Mouse (Mus musculus): ENCODE results near the gene Ccr1. TPM values are rescaled to one million over a fixed set of nuclear protein-coding genes. Genes with fewer than 3 reads are reported as not detected.
"Not testable (repeated sequence)": the region's sequence is repeated elsewhere in the genome, so short reads cannot be mapped to it uniquely, and the experiment has no call there.

The Ccr1 gene
- polyA plus RNA-seq, 1 experiment from 2014 or later, result 1.0 TPM

- no CpG with 5 or more reads among the region's 3 CpGs for WGBS
- ATAC-seq (replicated peaks), result not testable (repeated sequence)
Measured at GRCm38 (mm10) chr9:123980858-123981475, 12.5 kb upstream of the Ccr1 start.

GRCm38 (mm10) chr9:123978308-123978707 lies 9.8 kb upstream of the Ccr1 start, which contains the start of gene Ccr1l1:
Gene Ccr1l1, minus strand, starts transcription at chr9:123978408.
- no peak for ATAC-seq (replicated peaks)
- WGBS, result 85% methylated on average over 1 of the region's 1 CpGs

More at GRCm38 (mm10) chr9:123980858-123981475, 12.5 kb upstream of the Ccr1 start:
- H3K9me3 ChIP-seq; H3K9ac ChIP-seq; H3K4me2 ChIP-seq; H3K27me3 ChIP-seq (replicated peaks); H3K4me3 ChIP-seq; H3K36me3 ChIP-seq (replicated peaks); H3K4me1 ChIP-seq; H3K27ac ChIP-seq: not testable (repeated sequence)

GRCm38 (mm10) chr9:123976876-123977663 lies 8.6 kb upstream of the Ccr1 start:
- no peak for ATAC-seq (replicated peaks)
- H3K4me3 ChIP-seq, result no peak overlapping the region
- no peak overlapping the region for H3K4me2 ChIP-seq
- H3K9ac ChIP-seq, result no peak overlapping the region
- H3K36me3 ChIP-seq (replicated peaks), result no peaks in the 10 kb centered on the region
- H3K27me3 ChIP-seq (replicated peaks), result no peaks in the 10 kb centered on the region
- H3K9me3 ChIP-seq, result no peaks in the 10 kb centered on the region
- H3K4me1 ChIP-seq, result no peaks in the 10 kb centered on the region
- 86% methylated on average over 9 of the region's 9 CpGs for WGBS
- no peak overlapping the region for H3K27ac ChIP-seq

More at GRCm38 (mm10) chr9:123978308-123978707, 9.8 kb upstream of the Ccr1 start, which contains the start of gene Ccr1l1:
- Histone ChIP-seq H3K27me3 (replicated peaks) (no peaks in the 10 kb centered on the region), H3K36me3 (replicated peaks) (no peaks in the 10 kb centered on the region), H3K27ac (no peak within 1 kb of the TSS), H3K4me2 (no peak within 1 kb of the TSS), H3K4me3 (no peak within 1 kb of the TSS), H3K9me3 (no peaks in the 10 kb centered on the region), H3K9ac (no peak within 1 kb of the TSS), H3K4me1 (no peaks in the 10 kb centered on the region)

- H3K9me3 ChIP-seq, result no peaks in the 10 kb centered on the region
- H3K9ac ChIP-seq, result no peak overlapping the region
- H3K4me1 ChIP-seq, result no peaks in the 10 kb centered on the region
- WGBS, result 70% methylated on average over 2 of the region's 2 CpGs
- H3K27me3 ChIP-seq (replicated peaks), result no peaks in the 10 kb centered on the region
- H3K36me3 ChIP-seq (replicated peaks), result no peaks in the 10 kb centered on the region
- no peak overlapping the region for H3K4me2 ChIP-seq
- no peak overlapping the region for H3K4me3 ChIP-seq
- no peak for ATAC-seq (replicated peaks)
- H3K27ac ChIP-seq, result no peak overlapping the region
Measured at GRCm38 (mm10) chr9:123975630-123976029, 7.1 kb upstream of the Ccr1 start.

GRCm38 (mm10) chr9:123966858-123967495 lies 1.5 kb downstream of the Ccr1 start:
- WGBS, result 93% methylated on average over 1 of the region's 4 CpGs
- ATAC-seq (replicated peaks); H3K27me3 ChIP-seq (replicated peaks); H3K9ac ChIP-seq; H3K4me3 ChIP-seq; H3K9me3 ChIP-seq; H3K27ac ChIP-seq; H3K4me1 ChIP-seq; H3K36me3 ChIP-seq (replicated peaks); H3K4me2 ChIP-seq: not testable (repeated sequence)

GRCm38 (mm10) chr9:123964776-123965175 lies 3.7 kb downstream of the Ccr1 start:
- ATAC-seq (replicated peaks), result no peak
- H3K4me2 ChIP-seq, result no peak overlapping the region
- H3K4me1 ChIP-seq, result no peaks in the 10 kb centered on the region
- no peaks in the 10 kb centered on the region for H3K27me3 ChIP-seq (replicated peaks)
- no peaks in the 10 kb centered on the region for H3K36me3 ChIP-seq (replicated peaks)
- H3K9me3 ChIP-seq, result no peaks in the 10 kb centered on the region
- no peak overlapping the region for H3K9ac ChIP-seq
- 81% methylated on average over 3 of the region's 3 CpGs for WGBS
- no peak overlapping the region for H3K27ac ChIP-seq
- H3K4me3 ChIP-seq, result no peak overlapping the region

GRCm38 (mm10) chr9:123960161-123960560 lies 8.3 kb downstream of the Ccr1 start:
- WGBS, result 91% methylated on average over 1 of the region's 1 CpGs
- no peak overlapping the region for H3K9ac ChIP-seq
- H3K27ac ChIP-seq, result no peak overlapping the region
- no peak overlapping the region for H3K4me2 ChIP-seq
- no peaks in the 10 kb centered on the region for H3K4me1 ChIP-seq
- ATAC-seq (replicated peaks), result no peak
- no peaks in the 10 kb centered on the region for H3K9me3 ChIP-seq
- no peak overlapping the region for H3K4me3 ChIP-seq
- no peaks in the 10 kb centered on the region for H3K36me3 ChIP-seq (replicated peaks)
- H3K27me3 ChIP-seq (replicated peaks), result no peaks in the 10 kb centered on the region

- Histone ChIP-seq H3K4me1 (no peaks in the 10 kb centered on the region), H3K9ac (no peak overlapping the region), H3K4me3 (no peak overlapping the region), H3K9me3 (no peaks in the 10 kb centered on the region), H3K27ac (no peak overlapping the region), H3K36me3 (replicated peaks) (no peaks in the 10 kb centered on the region), H3K27me3 (replicated peaks) (no peaks in the 10 kb centered on the region), H3K4me2 (no peak overlapping the region)
- WGBS, result 82% methylated on average over 3 of the region's 3 CpGs
- ATAC-seq (replicated peaks), result no peak
Measured at GRCm38 (mm10) chr9:123957911-123958413, 10.5 kb downstream of the Ccr1 start.

GRCm38 (mm10) chr9:123956892-123957291 lies 11.6 kb downstream of the Ccr1 start:
- 77% methylated on average over 1 of the region's 1 CpGs for WGBS
- H3K4me3 ChIP-seq, result no peak overlapping the region

GRCm38 (mm10) chr9:123953551-123953950 lies 14.9 kb downstream of the Ccr1 start:
- no peak overlapping the region for H3K27ac ChIP-seq
- whole genome bisulfite sequencing, result 82% methylated on average over 2 of the region's 2 CpGs
- H3K36me3 ChIP-seq (replicated peaks), result no peaks in the 10 kb centered on the region
- H3K4me3 ChIP-seq, result no peak overlapping the region
- no peaks in the 10 kb centered on the region for H3K4me1 ChIP-seq
- no peaks in the 10 kb centered on the region for H3K27me3 ChIP-seq (replicated peaks)
- H3K4me2 ChIP-seq, result no peak overlapping the region
- H3K9me3 ChIP-seq, result no peaks in the 10 kb centered on the region
- no peak overlapping the region for H3K9ac ChIP-seq
- no peak for ATAC-seq (replicated peaks)

More at GRCm38 (mm10) chr9:123956892-123957291, 11.6 kb downstream of the Ccr1 start:
- Histone ChIP-seq H3K4me1 (no peaks in the 10 kb centered on the region), H3K27ac (no peak overlapping the region), H3K4me2 (no peak overlapping the region), H3K9me3 (no peaks in the 10 kb centered on the region), H3K27me3 (replicated peaks) (no peaks in the 10 kb centered on the region), H3K9ac (no peak overlapping the region), H3K36me3 (replicated peaks) (no peaks in the 10 kb centered on the region)
- ATAC-seq (replicated peaks), result no peak

- no peaks in the 10 kb centered on the region for H3K4me1 ChIP-seq
- 89% methylated on average over 1 of the region's 1 CpGs for WGBS
- no peaks in the 10 kb centered on the region for H3K27me3 ChIP-seq (replicated peaks)
- no peak overlapping the region for H3K4me2 ChIP-seq
- no peaks in the 10 kb centered on the region for H3K36me3 ChIP-seq (replicated peaks)
- no peaks in the 10 kb centered on the region for H3K9me3 ChIP-seq
- H3K4me3 ChIP-seq, result no peak overlapping the region
- no peak overlapping the region for H3K27ac ChIP-seq
- H3K9ac ChIP-seq, result no peak overlapping the region
- ATAC-seq (replicated peaks), result no peak
Measured at GRCm38 (mm10) chr9:123951176-123951575, 17.3 kb downstream of the Ccr1 start.

GRCm38 (mm10) chr9:123949432-123949831 lies 19.1 kb downstream of the Ccr1 start:
- Histone ChIP-seq H3K4me3 (no peak overlapping the region), H3K27ac (no peak overlapping the region), H3K27me3 (replicated peaks) (no peaks in the 10 kb centered on the region), H3K4me2 (no peak overlapping the region), H3K4me1 (no peaks in the 10 kb centered on the region), H3K9me3 (no peaks in the 10 kb centered on the region), H3K36me3 (replicated peaks) (no peaks in the 10 kb centered on the region), H3K9ac (no peak overlapping the region)
- no peak for ATAC-seq (replicated peaks)
- WGBS, result 80% methylated on average over 2 of the region's 2 CpGs

Data from midbrain, embryonic 15.5 days (tissue).